Mouse (Mus musculus): ENCODE data around the gene Bysl.
"Not testable (repeated sequence)": the region's sequence is repeated elsewhere in the genome, so short reads cannot be mapped to it uniquely, and the experiment has no call there.

Gene Bysl

DNA sequence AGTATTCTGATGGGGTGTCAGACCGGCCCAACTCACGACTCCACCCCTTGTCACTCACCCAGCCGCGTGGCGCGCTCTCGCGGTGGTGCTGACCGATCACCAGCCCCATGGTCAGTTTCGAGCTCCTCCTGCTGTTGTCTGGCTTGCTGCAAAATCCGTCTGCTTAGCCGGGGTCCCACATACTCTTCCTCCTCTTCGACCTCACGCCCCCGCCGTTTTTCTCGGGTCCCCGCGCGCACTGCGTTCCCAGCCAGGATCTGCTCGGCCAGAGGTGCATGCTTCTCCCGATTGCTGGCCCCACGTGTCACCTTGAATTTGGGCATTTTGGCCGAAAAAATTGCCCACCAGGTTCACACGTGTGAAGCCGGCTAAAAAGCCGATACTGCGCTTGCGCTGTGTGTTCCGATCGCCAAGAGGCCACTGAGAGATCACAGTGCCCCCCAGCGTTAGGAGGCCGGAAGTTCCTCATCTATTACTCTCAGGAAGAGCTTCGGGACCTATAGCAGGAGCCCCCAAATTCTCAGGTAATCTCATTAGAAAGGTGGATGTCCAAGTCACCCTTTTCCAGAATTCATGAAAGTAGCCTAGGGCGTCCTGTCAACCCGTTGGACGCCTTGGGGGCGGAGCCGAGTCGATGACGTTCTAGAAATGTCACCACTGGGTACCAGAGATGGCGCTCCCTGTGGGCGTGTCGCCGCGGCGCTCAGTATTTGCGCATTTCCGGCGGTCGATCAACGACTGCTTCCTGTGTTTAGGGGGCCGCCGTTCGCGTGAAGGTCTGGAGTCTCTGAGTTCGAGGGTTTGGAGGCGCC is at the start of gene Bysl, which contains the start of the genes Med20 and Gm20517:
Gene Bysl, minus strand, starts transcription at position 644 of the 812 bp plus-strand sequence.
Gene Med20, plus strand, starts transcription at position 734 of the 812 bp plus-strand sequence.
Gene Gm20517, plus strand, starts transcription at position 741 of the 812 bp plus-strand sequence.
- peak; percentile 96 for DNase-seq (ENCODE audit: low read depth, low spot score)

GRCm38 (mm10) chr17:47658741-47659243 is 47.5 kb upstream of the Bysl start:
- no peak for DNase-seq (ENCODE audit: low read depth, low spot score)

GRCm38 (mm10) chr17:47657901-47658300 is 46.6 kb upstream of the Bysl start:
- no peak for DNase-seq (ENCODE audit: low read depth, low spot score)

- no peak for DNase-seq (ENCODE audit: low read depth, low spot score)
Measured at GRCm38 (mm10) chr17:47655697-47656096, 44.4 kb upstream of the Bysl start.

- not testable (repeated sequence) for DNase-seq (ENCODE audit: low read depth, low spot score)
Measured at GRCm38 (mm10) chr17:47654346-47654745, 43.1 kb upstream of the Bysl start.

DNA sequence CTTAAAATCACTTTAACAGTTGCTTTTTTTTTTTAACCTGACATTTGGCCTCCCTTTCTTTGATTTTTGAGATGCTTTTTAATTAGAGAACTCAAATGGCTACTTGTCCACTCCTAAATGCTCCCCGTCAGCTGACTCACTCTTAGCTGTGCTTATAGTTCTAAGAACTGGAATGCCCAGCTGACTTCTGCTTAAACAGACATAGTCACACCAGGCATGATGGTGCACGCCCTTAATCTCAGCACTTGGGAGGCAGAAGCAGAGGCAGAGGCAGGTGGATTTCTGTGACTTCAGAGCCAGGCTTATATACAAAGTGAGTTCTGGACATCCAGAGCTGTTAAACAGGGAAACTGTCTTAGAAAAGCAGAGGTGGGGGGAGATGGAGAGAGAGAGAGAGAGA is 40.7 kb upstream of the Bysl start:
- no peak for DNase-seq (ENCODE audit: low read depth, low spot score)

GRCm38 (mm10) chr17:47648966-47649365 is 37.7 kb upstream of the Bysl start:
- DNase-seq (ENCODE audit: low read depth, low spot score) = peak; percentile 14

DNA sequence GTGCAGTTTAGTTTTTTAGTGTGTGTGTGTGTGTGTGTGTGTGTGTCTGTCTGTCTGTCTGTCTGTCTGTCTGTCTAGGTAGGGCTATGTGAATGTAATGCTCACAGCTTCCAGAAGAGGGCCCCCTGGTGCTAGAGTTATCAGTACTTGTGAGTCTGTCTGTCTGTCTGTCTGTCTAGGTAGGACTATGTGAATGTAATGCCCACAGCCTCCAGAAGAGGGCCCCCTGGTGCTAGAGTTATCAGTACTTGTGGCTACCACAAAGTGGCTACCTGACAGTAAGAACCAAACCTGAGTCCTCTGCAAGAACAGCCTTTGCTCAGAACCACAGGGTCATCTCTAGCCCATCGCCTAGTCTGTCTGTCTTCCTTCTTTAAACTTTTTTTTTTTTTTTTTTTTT is 35.4 kb upstream of the Bysl start:
- DNase-seq (ENCODE audit: low read depth, low spot score) = peak; percentile 67

DNA sequence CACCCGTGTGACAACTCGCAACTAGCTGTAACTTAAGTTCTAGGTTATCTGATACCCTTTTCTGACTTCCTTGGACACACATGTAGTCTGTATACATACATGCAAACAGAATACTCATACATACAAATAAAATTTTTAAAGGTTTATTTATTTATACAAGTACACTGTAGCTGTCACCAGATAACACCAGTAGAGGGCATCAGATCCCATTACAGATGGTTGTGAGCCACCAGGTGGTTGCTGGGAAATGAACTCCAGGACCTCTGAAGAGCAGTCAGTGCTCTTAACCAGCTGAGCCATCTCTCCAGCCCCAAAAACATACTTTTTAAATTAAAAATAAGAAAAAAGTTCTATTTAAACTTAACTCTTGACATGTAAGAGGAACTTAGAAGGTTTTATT is 31.7 kb upstream of the Bysl start:
- DNase-seq (ENCODE audit: low read depth, low spot score) = no peak

DNA sequence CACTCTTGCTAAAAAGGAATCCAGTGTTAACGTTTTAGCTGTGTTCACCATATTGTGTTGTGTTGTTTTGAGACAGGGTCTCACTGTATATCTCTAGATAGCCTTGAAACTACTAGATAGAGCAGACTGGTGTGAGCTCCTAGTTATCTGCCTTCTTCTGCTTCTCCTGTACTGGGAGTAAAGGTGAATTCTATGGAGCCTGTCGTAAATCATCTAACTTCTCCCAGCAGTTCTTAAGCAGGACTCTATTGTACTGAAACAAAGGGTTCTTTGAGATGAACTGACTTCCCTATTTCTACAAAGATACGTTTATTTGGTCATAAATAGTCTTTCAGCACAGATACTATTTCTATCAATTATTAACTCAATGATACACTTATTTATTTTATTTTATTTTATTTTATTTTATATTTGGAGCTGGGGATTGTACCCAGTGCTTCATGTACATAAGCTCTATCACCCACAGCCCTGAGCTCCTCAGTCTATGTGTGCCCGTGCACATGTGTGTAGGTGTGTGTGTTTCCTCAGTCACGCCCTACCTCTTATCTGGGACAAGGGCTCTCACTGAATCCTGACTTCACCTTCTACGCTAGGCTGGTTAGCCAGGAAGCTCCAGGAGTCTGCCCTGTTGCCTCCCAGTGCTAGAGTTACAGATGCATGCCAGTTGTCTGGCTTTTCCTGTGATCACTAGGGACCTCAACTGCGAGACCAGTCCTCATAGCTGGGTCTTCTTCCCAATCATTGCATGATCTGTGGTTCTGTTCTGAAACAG is 22.9 kb upstream of the Bysl start:
- DNase-seq (ENCODE audit: low read depth, low spot score) = no peak

GRCm38 (mm10) chr17:47632181-47632840 is 21.0 kb upstream of the Bysl start:
- no peak for DNase-seq (ENCODE audit: low read depth, low spot score)

- DNase-seq (ENCODE audit: low read depth, low spot score) = no peak
Measured at GRCm38 (mm10) chr17:47630678-47631065, 19.4 kb upstream of the Bysl start, which contains the start of gene Usp49. TSS of gene Usp49 (plus strand) at chr17:47630690.

GRCm38 (mm10) chr17:47629717-47630677 is 18.7 kb upstream of the Bysl start:
- peak; percentile 37 for DNase-seq (ENCODE audit: low read depth, low spot score)

GRCm38 (mm10) chr17:47628851-47629676 is 17.8 kb upstream of the Bysl start:
- peak; percentile 97 for DNase-seq (ENCODE audit: low read depth, low spot score)

DNA sequence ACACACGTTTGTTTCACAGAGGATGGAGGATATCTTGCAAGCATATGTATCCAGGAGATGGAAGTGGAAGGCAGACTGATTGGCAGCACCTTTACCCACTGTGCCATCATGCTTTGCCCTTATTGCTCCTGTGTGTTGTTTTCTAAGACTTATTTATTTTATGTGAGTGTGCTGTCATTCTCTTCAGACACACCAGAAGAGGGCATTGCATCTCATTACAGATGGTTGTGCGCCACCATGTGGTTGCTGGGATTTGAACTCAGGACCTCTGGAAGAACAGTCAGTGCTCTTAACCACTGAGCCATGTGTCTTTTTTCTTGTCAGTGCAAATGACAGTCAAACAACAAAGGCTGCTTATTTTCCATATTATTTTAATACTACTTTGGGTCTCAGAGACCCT is 16.5 kb upstream of the Bysl start:
- DNase-seq (ENCODE audit: low read depth, low spot score) = no peak

DNA sequence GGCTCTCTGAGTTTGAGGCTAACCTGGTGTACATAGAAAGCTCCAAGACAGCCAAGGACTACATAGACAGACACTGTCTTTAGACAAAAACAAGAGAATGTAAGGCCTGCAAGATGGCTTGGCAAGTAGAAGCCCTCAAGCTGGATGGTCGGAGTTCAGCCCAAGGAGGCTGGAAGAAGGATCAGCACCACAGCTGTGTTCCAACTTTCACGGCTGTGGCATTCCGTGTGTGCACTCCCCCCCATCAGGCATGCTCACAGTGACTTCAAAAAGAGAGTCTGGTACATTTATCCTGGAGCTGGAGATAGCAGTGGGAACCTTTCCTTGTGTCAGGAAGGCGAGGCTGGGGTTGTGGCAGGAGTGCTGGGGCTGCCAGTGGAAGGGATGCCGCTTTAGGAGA is 14.7 kb upstream of the Bysl start:
- no peak for DNase-seq (ENCODE audit: low read depth, low spot score)

- DNase-seq (ENCODE audit: low read depth, low spot score) = no peak
Measured at GRCm38 (mm10) chr17:47625088-47625487, 13.8 kb upstream of the Bysl start.

DNA sequence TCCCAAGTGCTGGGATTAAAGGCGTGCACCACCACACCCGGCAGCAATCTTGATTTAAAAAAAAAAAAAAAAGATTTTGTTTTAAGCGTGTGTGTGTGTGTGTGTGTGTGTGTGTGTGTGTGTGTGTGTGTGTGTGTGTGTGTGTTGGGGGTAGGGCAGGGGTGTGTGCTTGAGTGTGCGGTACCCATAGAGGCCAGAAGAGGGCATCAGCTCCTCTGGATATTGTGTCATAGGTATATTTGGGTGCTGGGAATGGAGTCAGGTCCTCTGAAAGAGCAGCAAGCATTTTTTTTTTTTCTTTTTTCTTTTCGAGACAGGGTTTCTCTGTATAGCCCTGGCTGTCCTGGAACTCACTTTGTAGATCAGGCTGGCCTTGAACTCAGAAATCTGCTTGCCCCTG is 13.3 kb upstream of the Bysl start:
- DNase-seq (ENCODE audit: low read depth, low spot score) = not testable (repeated sequence)

DNA sequence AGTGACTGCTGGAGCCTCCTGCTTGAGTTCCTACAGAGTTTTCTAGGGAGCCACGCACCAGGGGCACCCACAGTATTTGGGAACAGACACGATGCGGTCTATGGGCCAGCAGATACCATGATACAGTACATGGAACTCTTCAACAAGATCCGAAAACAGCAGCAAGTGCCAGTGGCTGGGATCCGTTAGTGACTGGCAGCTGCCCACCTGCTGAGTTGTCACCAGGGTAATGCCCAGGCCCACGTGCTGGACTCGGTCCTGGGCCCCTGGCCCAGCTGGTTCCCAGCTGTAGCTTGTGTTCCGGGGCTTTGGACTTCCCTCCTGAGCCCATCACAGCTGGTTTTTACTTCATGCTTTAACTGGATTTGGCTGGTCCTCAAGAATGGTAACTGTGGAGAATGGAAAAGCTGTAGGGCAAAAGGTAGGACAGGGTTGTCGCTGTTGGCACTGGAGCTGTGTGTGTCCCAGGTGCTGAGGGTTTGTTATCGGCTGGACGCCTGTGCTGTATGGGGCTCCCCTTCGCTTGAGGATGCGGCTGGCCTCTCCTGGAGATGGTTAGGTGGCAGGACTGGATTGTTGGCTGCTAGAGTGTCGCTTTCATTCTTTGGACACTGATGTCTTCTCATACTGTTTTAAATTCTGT is 11.7 kb upstream of the Bysl start:
- no peak for DNase-seq (ENCODE audit: low read depth, low spot score)

All from mesoderm, embryonic 11.5 days (tissue).